Mouse (Mus musculus) C2C12 (cell line): ENCODE results near the gene Gm13290. TPM values are rescaled to one million over a fixed set of nuclear protein-coding genes. Genes with fewer than 3 reads are reported as not detected.
"Not testable (repeated sequence)": the region's sequence is repeated elsewhere in the genome, so short reads cannot be mapped to it uniquely, and the experiment has no call there.

Source experiments
- H3K27me3 ChIP-seq: one replicate; pipeline ENCODE4 v1.6.1; 2011; ENCODE audit not compliant: control insufficient read depth, insufficient read depth, insufficient read length
- H3K36me3 ChIP-seq: one replicate; pipeline ENCODE4 v1.6.1; 2011; ENCODE audit not compliant: control insufficient read depth, insufficient read depth
- H3K4me3 ChIP-seq: one replicate; pipeline ENCODE4 v1.5.1; 2011; ENCODE audit warnings: mild to moderate bottlenecking, control low read depth; ENCODE audit not compliant: poor library complexity, insufficient read depth, severe bottlenecking
- H3K79me2 ChIP-seq: one replicate; pipeline ENCODE4 v1.6.1; 2011; ENCODE audit not compliant: control insufficient read depth, insufficient read depth
- H3K79me3 ChIP-seq: one replicate; pipeline ENCODE4 v1.6.1; 2011; ENCODE audit warnings: low read depth, control low read depth
- H3ac ChIP-seq: one replicate; pipeline ENCODE3; 2011; ENCODE audit warnings: low read depth; ENCODE audit not compliant: control insufficient read depth, insufficient read length
- CEBPB ChIP-seq: IDR thresholded peaks from one replicate; pipeline ENCODE4 v1.6.1; 2011; ENCODE audit warnings: low read depth, mild to moderate bottlenecking, control low read depth, moderate library complexity
- CTCF ChIP-seq: IDR thresholded peaks from one replicate; pipeline ENCODE4 v1.5.1; 2011; ENCODE audit not compliant: control insufficient read depth, insufficient read depth, insufficient read length
- FOSL1 ChIP-seq: IDR thresholded peaks from one replicate; pipeline ENCODE4 v1.8.0; 2011; ENCODE audit warnings: mild to moderate bottlenecking, low read length; ENCODE audit not compliant: poor library complexity, insufficient read depth, severe bottlenecking
- MAX ChIP-seq: IDR thresholded peaks from one replicate; pipeline ENCODE4 v1.6.1; 2011; ENCODE audit warnings: mild to moderate bottlenecking, control low read depth
- MYOD1 ChIP-seq: IDR thresholded peaks from one replicate; pipeline ENCODE4 v1.6.1; 2011; ENCODE audit warnings: low read depth; ENCODE audit not compliant: control insufficient read depth, insufficient read length
- MYOG ChIP-seq: IDR thresholded peaks from one replicate; pipeline ENCODE4 v1.6.1; 2011; ENCODE audit not compliant: control insufficient read depth, insufficient read length; ENCODE audit errors: extremely low read depth
- USF1 ChIP-seq: IDR thresholded peaks from one replicate; pipeline ENCODE4 v1.6.1; 2011; ENCODE audit warnings: low read depth, mild to moderate bottlenecking, control low read depth, moderate library complexity
- polyA plus RNA-seq: library from polyadenylated mRNA; unstranded; fragments of >200 nt; fragmentation: generic; extraction: Trizol; gene quantifications from one replicate; pipeline ENCODE4 v1.2.1, GENCODE M21; 2012; ENCODE audit warnings: missing spikeins

Gm13290 gene
- polyA plus RNA-seq, 1 experiment = 1.3 TPM

GRCm38 (mm10) chr4:88742771-88743371 lies 30.8 kb upstream of the Gm13290 start:
- no peaks in the 10 kb centered on the region for H3K27me3 ChIP-seq
- TF ChIP-seq MYOD1 = no peak
- TF ChIP-seq MYOG = no peak
- TF ChIP-seq USF1 = no peak
- no peak for TF ChIP-seq FOSL1
- TF ChIP-seq MAX = no peak
- TF ChIP-seq CEBPB = no peak

GRCm38 (mm10) chr4:88744207-88744606 lies 29.4 kb upstream of the Gm13290 start:
- no peak for TF ChIP-seq CTCF
- no peaks in the 10 kb centered on the region for H3K79me3 ChIP-seq
- H3K36me3 ChIP-seq = no peaks in the 10 kb centered on the region
- H3K27me3 ChIP-seq = no peaks in the 10 kb centered on the region
- no peak overlapping the region for H3K4me3 ChIP-seq
- H3K79me2 ChIP-seq = no peaks in the 10 kb centered on the region
- H3ac ChIP-seq = no peak overlapping the region

More at GRCm38 (mm10) chr4:88742771-88743371, 30.8 kb upstream of the Gm13290 start:
- H3K79me2 ChIP-seq = no peaks in the 10 kb centered on the region
- H3K79me3 ChIP-seq = no peaks in the 10 kb centered on the region
- no peak overlapping the region for H3ac ChIP-seq
- H3K4me3 ChIP-seq = no peak overlapping the region
- no peaks in the 10 kb centered on the region for H3K36me3 ChIP-seq

GRCm38 (mm10) chr4:88749926-88750325 lies 23.7 kb upstream of the Gm13290 start:
- no peaks in the 10 kb centered on the region for H3K27me3 ChIP-seq
- no peak overlapping the region for H3K4me3 ChIP-seq
- TF ChIP-seq MYOG (no peak), CEBPB (no peak), MYOD1 (no peak), FOSL1 (no peak), USF1 (no peak), CTCF (no peak)
- no peaks in the 10 kb centered on the region for H3K36me3 ChIP-seq
- no peak overlapping the region for H3ac ChIP-seq
- no peaks in the 10 kb centered on the region for H3K79me2 ChIP-seq
- no peaks in the 10 kb centered on the region for H3K79me3 ChIP-seq

DNA sequence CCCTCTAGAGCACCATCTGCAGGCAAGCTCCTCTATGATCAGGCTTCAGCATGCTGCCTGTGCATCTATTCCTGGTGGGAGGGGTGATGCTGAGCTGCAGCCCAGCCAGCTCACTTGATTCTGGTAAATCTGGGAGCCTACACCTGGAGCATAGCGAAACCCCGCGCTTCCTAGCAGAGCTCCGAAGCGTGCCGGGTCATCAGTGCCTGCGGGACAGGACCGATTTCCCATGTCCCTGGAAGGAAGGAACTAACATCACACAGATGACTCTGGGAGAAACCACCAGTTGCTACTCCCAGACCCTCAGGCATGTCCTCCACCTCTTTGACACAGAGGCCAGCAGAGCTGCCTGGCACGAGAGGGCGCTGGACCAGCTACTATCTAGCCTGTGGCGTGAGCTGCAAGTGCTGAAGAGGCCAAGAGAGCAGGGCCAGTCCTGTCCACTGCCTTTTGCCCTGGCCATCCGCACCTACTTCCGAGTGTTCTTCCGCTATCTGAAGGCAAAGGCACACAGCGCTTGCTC lies 18.8 kb upstream of the Gm13290 start, which contains the start of gene Gm13271:
Gm13271 (plus strand) TSS at position 51 of the 523 bp plus-strand sequence.
- not testable (repeated sequence) for H3ac ChIP-seq, H3K27me3 ChIP-seq, H3K36me3 ChIP-seq, H3K79me2 ChIP-seq, H3K79me3 ChIP-seq, H3K4me3 ChIP-seq

DNA sequence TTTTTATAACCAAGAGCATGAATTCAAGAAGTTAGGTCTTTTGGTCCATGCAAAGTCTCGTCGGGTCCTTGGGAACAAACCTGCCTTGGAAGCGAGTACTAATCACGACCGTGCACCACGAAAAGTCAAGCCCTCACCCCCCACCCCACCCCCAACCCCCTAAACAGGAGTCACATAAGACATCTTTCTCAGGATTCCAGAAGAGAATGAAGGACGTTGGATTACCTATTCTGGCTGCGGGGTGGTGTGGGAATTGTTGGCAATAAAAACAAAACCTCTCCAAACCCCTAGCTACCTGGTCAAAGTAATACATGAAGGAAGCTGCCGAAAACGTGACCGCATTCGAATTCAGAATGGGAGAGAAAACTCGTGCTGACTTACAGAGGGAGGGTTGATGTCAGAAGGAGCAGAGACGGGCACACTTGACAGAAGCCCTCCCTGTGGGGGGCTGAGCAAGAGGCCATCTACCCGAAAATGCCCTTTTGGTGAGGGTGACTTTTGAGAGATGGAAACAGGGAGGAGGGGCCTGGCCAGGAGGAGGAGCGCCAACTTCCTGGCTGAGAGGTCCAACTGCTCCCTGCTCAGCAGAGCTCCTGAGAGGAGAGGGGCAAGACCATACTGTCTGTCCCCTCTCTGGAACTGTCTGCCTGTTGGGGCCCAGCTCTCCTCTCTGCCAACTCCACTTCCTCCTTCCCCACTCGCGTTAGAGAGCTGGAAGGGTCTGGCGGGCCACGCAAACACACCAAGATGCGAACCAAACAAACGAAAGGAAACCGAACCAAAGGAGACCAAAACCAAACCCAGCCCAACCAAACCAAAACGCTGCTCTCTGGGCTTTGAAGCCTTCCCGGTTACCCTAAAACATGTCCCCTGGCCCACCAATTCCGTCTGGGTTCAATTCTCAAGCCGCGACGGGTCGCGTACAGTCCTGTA lies 16.8 kb upstream of the Gm13290 start:
- not testable (repeated sequence) for H3K27me3 ChIP-seq, H3K79me2 ChIP-seq, H3ac ChIP-seq, H3K79me3 ChIP-seq, H3K36me3 ChIP-seq, H3K4me3 ChIP-seq

DNA sequence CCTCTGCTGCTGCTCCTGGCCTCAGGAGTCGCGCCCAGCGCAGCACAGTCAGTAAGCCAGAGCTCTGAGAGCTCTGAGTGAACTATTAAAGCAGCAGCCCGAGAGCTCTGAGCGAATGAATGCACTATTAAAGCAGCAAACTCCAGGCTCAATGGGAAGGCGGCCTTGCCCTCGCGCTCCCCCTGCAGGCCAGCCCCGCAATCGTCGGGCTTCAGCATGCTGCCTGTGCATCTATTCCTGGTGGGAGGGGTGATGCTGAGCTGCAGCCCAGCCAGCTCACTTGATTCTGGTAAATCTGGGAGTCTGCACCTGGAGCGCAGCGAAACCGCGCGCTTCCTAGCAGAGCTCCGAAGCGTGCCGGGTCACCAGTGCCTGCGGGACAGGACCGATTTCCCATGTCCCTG lies 16.0 kb upstream of the Gm13290 start:
- not testable (repeated sequence) for H3K79me2 ChIP-seq, H3K27me3 ChIP-seq, H3K79me3 ChIP-seq, H3K4me3 ChIP-seq, H3K36me3 ChIP-seq, H3ac ChIP-seq

DNA sequence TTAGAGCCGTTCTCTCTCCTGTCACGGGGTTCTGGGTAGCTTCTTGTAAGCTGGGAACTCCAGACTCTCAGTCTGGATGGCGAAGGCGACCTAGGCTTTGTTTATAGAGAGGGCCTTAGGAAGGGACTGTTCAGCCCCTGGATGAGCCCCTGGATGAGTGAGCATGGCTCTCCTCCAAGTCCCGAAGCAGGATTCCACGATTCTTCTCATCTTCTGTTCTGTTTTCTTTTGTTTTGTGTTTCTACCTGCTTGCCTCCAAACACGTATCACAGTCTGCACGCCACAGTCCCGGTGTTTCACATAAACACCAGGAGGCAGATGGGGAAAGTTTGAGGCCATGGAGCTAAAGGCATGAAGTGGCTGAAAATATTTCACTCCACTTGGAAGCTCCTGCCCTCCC lies 14.9 kb upstream of the Gm13290 start:
- H3K79me2 ChIP-seq, H3ac ChIP-seq, H3K79me3 ChIP-seq, H3K36me3 ChIP-seq, H3K27me3 ChIP-seq, H3K4me3 ChIP-seq: not testable (repeated sequence)

GRCm38 (mm10) chr4:88759610-88760268 lies 13.9 kb upstream of the Gm13290 start, which contains the start of gene Gm13283:
Gm13283 (plus strand) TSS chr4:88760119.
- not testable (repeated sequence) for H3K79me3 ChIP-seq, H3K4me3 ChIP-seq

DNA sequence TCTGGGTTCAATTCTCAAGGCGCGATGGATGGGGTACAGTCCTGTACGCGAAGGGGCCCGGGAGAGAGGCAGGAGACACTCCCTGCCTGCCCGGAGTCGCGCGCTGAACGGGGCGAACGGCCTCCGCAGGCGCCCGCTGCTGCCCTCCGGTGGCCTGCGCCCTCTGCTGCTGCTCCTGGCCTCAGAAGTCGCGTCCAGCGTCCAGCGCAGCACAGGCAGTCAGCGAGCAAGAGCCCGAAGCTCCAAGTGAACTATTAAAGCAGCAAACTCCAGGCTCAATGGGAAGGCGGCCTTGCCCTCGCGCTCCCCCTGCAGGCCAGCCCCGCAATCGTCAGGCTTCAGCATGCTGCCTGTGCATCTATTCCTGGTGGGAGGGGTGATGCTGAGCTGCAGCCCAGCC lies 13.2 kb upstream of the Gm13290 start:
- H3K4me3 ChIP-seq, H3K36me3 ChIP-seq, H3K79me3 ChIP-seq, H3K79me2 ChIP-seq, H3K27me3 ChIP-seq, H3ac ChIP-seq: not testable (repeated sequence)

More at GRCm38 (mm10) chr4:88759610-88760268, 13.9 kb upstream of the Gm13290 start, which contains the start of gene Gm13283:
- not testable (repeated sequence) for H3ac ChIP-seq, H3K79me2 ChIP-seq, H3K27me3 ChIP-seq, H3K36me3 ChIP-seq
